Mouse (Mus musculus): ENCODE results near the gene Arfip2. TPM values are rescaled to one million over a fixed set of nuclear protein-coding genes. Genes with fewer than 3 reads are reported as not detected.
A peak's percentile ranks its signal among the peaks of the same experiment; 100 is the strongest.

Gene Arfip2
- 15.7 and 19.7 TPM in 2 replicates for polyA plus RNA-seq (2015; fragmentation: Nextera tagmentation; extraction: Ambion mirVana)

- Histone ChIP-seq H3K4me2 (peak within 1 kb of the TSS; percentile 81), H3K4me1 (replicated peaks) (peaks cover 42% of the 10 kb centered on the region), H3K9me3 (replicated peaks) (no peaks in the 10 kb centered on the region), H3K9ac (peak within 1 kb of the TSS; percentile 85), H3K36me3 (peaks cover 40% of the 10 kb centered on the region), H3K27me3 (no peaks in the 10 kb centered on the region), H3K27ac (peak within 1 kb of the TSS; percentile 86), H3K4me3 (replicated peaks) (peak within 1 kb of the TSS; percentile 81)
- peak; percentile 94 for DNase-seq
- peak; percentile 97 for ATAC-seq (ENCODE audit: low read depth)
- WGBS (ENCODE audit: insufficient replicate concordance), result under 1% methylated on average over 45 of the region's 45 CpGs
Observed at GRCm38 (mm10) chr7:105640233-105640893, at the start of gene Arfip2, which contains the start of gene Gm45799. Gene Arfip2 (minus strand): TSS chr7:105640416. Gene Gm45799 (plus strand): TSS chr7:105640552.

DNA sequence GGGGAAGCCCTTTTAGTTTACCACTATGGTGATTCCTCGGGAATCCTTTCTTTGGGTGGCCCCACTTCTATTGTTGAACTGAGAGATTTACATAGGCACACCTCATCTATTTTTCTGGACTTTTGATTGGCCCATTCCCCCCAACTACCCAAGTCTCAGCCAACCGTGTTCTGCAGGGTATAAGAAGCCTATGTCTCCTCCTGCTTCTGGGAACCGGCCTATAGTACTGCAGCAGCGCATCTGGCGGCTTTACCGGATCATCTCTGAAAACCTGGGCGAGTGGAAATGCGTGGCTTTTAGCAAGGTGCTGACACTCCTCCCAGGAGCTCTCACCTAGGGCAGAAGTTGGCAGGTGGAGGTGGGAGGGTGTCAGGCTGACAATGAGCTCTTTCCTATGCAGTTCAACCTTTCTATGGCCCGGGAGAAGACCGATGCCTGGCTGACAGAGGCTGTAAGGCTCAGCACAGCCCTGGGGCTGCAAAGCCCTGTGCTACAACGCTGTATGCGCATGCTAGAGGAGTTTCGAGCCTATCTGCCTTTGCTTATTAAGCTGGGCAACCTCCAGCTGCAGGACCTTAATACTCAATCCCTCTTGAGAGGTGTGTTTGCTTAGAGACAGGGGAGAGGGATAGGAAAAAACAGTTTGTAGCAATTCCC, 45.5 kb upstream of the Arfip2 start:
- DNase-seq (no peak), ATAC-seq (ENCODE audit: low read depth) (no peak)
- Histone ChIP-seq H3K4me2 (no peak overlapping the region), H3K9me3 (replicated peaks) (no peaks in the 10 kb centered on the region), H3K36me3 (no peaks in the 10 kb centered on the region), H3K27ac (no peak overlapping the region), H3K4me1 (replicated peaks) (no peaks in the 10 kb centered on the region), H3K4me3 (replicated peaks) (no peak overlapping the region), H3K27me3 (no peaks in the 10 kb centered on the region), H3K9ac (no peak overlapping the region)
- 32% methylated on average over 13 of the region's 13 CpGs for WGBS (ENCODE audit: insufficient replicate concordance)

DNA sequence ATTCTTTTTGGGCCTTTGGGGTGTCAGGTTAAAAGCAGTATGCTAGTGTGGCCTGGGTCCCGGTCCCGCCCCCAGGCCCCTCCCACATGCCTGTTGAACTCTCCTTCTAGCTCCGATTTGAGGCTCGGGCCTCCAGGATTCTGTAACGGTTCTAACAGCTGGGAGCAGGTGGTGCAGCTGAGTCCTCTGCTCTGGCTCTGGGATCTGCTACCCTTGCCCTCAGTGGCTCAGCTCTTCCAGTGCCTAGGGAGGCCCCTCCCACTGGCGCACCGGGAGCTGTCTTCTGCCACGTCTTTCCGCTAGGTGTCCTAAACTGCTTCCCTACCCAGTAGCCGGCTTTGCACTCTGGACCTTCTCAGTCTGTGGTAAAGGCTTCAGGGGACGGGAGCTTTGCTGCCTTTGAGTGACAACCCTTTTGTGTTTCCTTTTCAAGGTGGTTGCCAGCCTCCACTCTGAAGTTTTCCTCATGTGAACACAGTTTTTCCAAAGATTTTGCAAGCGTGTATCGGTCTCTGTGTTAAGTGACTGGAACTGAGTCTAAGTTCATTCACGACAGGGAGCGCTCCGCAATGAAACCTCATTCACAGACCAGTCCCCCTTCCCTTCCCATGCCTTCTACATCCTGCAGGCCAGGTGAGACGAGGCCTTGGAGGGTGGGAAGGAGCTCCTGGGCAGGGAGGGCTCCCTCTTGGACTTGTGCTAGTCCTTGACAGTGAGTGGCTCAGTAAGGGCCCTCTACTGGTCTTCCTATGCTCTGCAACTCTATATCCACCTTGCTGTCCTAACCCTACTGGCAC, 10.6 kb upstream of the Arfip2 start, which contains the start of gene Dnhd1:
TSS of gene Dnhd1 (plus strand) at position 189 of the 797 bp plus-strand sequence.
- H3K4me3 ChIP-seq (replicated peaks), result peak within 1 kb of the TSS; percentile 54
- H3K27me3 ChIP-seq, result no peaks in the 10 kb centered on the region
- H3K27ac ChIP-seq, result peak within 1 kb of the TSS; percentile 14; the same call in 1 of the 2 replicates
- no peaks in the 10 kb centered on the region for H3K9me3 ChIP-seq (replicated peaks)
- WGBS (ENCODE audit: insufficient replicate concordance), result 2% methylated on average over 17 of the region's 17 CpGs
- peaks cover 3% of the 10 kb centered on the region; the same call in 1 of the 2 replicates for H3K36me3 ChIP-seq
- H3K9ac ChIP-seq, result peak within 1 kb of the TSS; percentile 56
- peak within 1 kb of the TSS; percentile 74 for H3K4me2 ChIP-seq
- peaks cover 16% of the 10 kb centered on the region for H3K4me1 ChIP-seq (replicated peaks)
- DNase-seq, result peak; percentile 75
- peak; percentile 96 for ATAC-seq (ENCODE audit: low read depth)

GRCm38 (mm10) chr7:105641936-105642335, 1.7 kb upstream of the Arfip2 start:
- ATAC-seq (ENCODE audit: low read depth) (no peak), DNase-seq (no peak)
- Histone ChIP-seq H3K27ac (0 out of 2 replicates have a peak overlapping the region, but pooled peaks have one; percentile 19), H3K27me3 (no peaks in the 10 kb centered on the region), H3K4me1 (replicated peaks) (peaks cover 30% of the 10 kb centered on the region), H3K4me3 (replicated peaks) (peak overlapping the region; percentile 81), H3K9me3 (replicated peaks) (no peaks in the 10 kb centered on the region), H3K9ac (peak overlapping the region; percentile 85), H3K4me2 (peak overlapping the region; percentile 81), H3K36me3 (peaks cover 27% of the 10 kb centered on the region)
- WGBS (ENCODE audit: insufficient replicate concordance), result 58% methylated on average over 3 of the region's 3 CpGs

DNA sequence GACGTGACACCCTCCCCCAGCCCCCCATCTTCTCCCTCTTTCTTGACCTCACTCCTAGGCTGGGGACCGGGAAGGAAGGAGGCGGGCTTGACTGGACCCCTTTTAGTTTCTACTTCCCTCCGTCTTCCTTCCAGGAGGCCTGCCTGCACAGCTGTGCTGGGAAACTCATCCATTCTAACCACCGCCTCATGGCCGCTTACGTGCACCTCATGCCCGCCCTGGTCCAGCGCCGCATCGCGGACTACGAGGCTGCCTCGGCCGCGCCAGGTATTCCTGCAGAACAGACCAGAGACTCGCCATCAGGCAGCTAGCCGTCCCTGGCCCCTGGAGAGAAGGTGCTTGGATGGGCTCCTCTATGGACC, 659 bp upstream of the Arfip2 start:
- WGBS (ENCODE audit: insufficient replicate concordance), result under 1% methylated on average over 18 of the region's 18 CpGs
- Histone ChIP-seq H3K36me3 (peaks cover 36% of the 10 kb centered on the region), H3K27ac (peak overlapping the region; percentile 86), H3K27me3 (no peaks in the 10 kb centered on the region), H3K4me1 (replicated peaks) (peaks cover 37% of the 10 kb centered on the region), H3K4me3 (replicated peaks) (peak overlapping the region; percentile 81), H3K9me3 (replicated peaks) (no peaks in the 10 kb centered on the region), H3K9ac (peak overlapping the region; percentile 85), H3K4me2 (peak overlapping the region; percentile 81)
- peak; percentile 6 for ATAC-seq (ENCODE audit: low read depth)
- DNase-seq, result peak; percentile 28

DNA sequence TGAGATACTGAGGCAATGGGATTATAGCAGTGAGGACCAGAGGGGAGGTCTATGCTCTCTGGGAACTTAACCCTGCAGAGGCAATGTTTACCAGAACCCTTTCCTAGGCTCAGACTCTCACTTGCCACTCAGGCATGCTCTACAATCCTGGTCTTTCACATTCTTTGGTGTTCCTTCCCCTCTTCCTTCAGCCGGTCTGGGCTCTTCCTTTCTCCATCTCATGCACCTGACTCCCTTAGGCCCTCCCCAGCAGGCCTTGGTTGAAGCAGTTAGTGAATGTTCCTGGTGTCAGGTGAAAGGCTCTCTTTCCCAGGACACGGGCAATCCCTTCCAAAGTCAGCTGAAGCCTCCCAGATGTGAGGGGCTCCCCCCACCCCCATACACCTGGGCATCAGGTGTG, 460 bp downstream of the Arfip2 start, which contains the start of gene Timm10b:
TSS of gene Timm10b (plus strand) at position 301 of the 400 bp plus-strand sequence.
- Histone ChIP-seq H3K4me3 (replicated peaks) (peak within 1 kb of the TSS; percentile 81), H3K36me3 (peaks cover 40% of the 10 kb centered on the region), H3K27ac (peak within 1 kb of the TSS; percentile 86), H3K27me3 (no peaks in the 10 kb centered on the region), H3K4me2 (peak within 1 kb of the TSS; percentile 81), H3K9me3 (replicated peaks) (no peaks in the 10 kb centered on the region), H3K4me1 (replicated peaks) (peaks cover 42% of the 10 kb centered on the region), H3K9ac (peak within 1 kb of the TSS; percentile 85)
- ATAC-seq (ENCODE audit: low read depth) (no peak; the same call in 1 of the 2 replicates), DNase-seq (no peak)
- 5% methylated on average over 2 of the region's 2 CpGs for WGBS (ENCODE audit: insufficient replicate concordance)

DNA sequence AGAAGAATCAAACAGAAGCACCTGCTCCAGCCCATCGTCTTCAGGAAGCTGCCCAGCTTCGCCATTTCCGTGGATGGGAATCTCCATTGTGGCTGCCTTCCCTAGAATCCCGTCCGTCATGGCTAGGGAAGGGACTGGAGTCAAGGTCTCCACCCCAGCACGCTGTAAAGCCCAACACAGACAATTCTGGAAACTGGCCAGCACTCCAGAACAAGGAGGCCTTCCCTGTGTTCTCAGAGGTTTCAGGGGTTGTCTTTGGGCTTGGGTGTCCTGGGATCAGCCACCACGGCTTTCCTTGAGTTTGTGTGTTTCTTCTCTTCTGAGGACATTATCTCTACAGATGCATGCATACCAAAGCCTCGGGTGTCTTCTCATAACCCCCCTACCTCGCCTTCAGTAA, 912 bp downstream of the Arfip2 start:
- Histone ChIP-seq H3K4me2 (peak overlapping the region; percentile 81), H3K4me3 (replicated peaks) (peak overlapping the region; percentile 81), H3K9me3 (replicated peaks) (no peaks in the 10 kb centered on the region), H3K27me3 (no peaks in the 10 kb centered on the region), H3K27ac (no peak overlapping the region), H3K36me3 (peaks cover 40% of the 10 kb centered on the region), H3K9ac (peak overlapping the region; percentile 85), H3K4me1 (replicated peaks) (peaks cover 47% of the 10 kb centered on the region)
- ATAC-seq (ENCODE audit: low read depth), result no peak
- DNase-seq, result no peak
- WGBS (ENCODE audit: insufficient replicate concordance), result 67% methylated on average over 9 of the region's 9 CpGs

GRCm38 (mm10) chr7:105638776-105639175, 1.4 kb downstream of the Arfip2 start:
- Histone ChIP-seq H3K36me3 (peaks cover 40% of the 10 kb centered on the region), H3K9me3 (replicated peaks) (no peaks in the 10 kb centered on the region), H3K4me3 (replicated peaks) (peak overlapping the region; percentile 81; the same call in 1 of the 2 replicates), H3K4me2 (peak overlapping the region; percentile 81; the same call in 1 of the 2 replicates), H3K27me3 (no peaks in the 10 kb centered on the region), H3K9ac (0 out of 2 replicates have a peak overlapping the region, but pooled peaks have one; percentile 22), H3K27ac (no peak overlapping the region), H3K4me1 (replicated peaks) (peaks cover 49% of the 10 kb centered on the region)
- DNase-seq (no peak), ATAC-seq (ENCODE audit: low read depth) (no peak)
- 82% methylated on average over 6 of the region's 6 CpGs for WGBS (ENCODE audit: insufficient replicate concordance)

DNA sequence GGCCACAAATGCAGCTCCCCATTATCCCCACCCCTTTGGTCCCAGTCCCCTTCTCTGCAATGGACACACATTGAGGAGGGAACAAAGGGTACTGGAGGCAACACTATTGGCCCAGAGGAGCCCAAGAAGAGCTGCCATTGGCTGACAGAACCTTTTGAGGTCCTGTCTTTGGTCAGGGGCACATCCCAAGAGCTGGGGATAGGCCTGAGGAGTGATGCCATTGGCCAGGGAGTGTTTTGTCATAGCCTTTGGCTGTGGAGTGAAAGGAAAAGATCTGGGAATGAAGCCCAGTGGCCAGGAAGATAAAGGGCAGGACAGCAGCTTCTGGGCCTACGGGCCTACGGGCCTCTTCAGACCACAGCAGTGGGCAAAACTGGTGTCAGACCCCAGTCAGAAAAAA, 4.5 kb downstream of the Arfip2 start:
- no peak overlapping the region for H3K9ac ChIP-seq
- no peak overlapping the region for H3K4me2 ChIP-seq
- DNase-seq (no peak), ATAC-seq (ENCODE audit: low read depth) (no peak)
- H3K9me3 ChIP-seq (replicated peaks), result no peaks in the 10 kb centered on the region
- WGBS (ENCODE audit: insufficient replicate concordance), result 97% methylated on average over 2 of the region's 2 CpGs
- peaks cover 13% of the 10 kb centered on the region for H3K27me3 ChIP-seq
- H3K4me1 ChIP-seq (replicated peaks), result peaks cover 46% of the 10 kb centered on the region
- H3K4me3 ChIP-seq (replicated peaks), result no peak overlapping the region
- peaks cover 25% of the 10 kb centered on the region for H3K36me3 ChIP-seq
- no peak overlapping the region for H3K27ac ChIP-seq

DNA sequence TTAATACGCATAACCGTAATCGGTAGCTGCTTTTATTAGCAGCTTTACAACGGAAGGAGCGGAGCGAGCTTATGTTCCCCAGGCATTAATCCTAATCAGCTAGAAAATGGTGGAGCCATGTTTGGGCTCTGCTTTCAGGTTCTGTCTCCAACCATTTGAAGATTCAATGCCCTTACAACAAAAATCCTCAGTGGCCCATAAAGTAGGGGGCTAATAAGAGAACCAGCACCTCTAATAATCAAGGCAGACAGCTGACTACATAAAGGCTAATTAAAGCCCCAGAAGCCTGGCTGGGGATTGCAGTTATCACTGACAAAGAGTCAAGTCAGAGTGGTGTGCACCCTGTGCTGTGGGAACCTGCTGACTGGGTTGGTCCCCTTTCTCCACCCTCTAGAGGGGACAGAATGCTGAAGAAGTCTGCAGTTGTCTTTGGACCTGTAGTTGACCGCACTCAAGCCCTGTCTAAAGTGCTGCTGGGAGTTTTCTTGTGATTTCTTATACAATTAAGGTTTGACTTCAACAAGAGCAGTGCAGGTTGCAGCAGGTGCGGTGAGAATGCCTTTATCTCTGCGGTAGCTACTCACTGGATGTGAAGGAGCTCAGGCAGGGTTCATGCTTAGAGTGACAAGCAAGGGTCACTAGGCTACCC, 5.8 kb downstream of the Arfip2 start:
- Histone ChIP-seq H3K27me3 (peaks cover 13% of the 10 kb centered on the region), H3K4me1 (replicated peaks) (peaks cover 40% of the 10 kb centered on the region), H3K4me2 (peak overlapping the region; percentile 97), H3K9me3 (replicated peaks) (no peaks in the 10 kb centered on the region), H3K36me3 (peaks cover 25% of the 10 kb centered on the region), H3K27ac (no peak overlapping the region), H3K9ac (peak overlapping the region; percentile 79; the same call in 1 of the 2 replicates), H3K4me3 (replicated peaks) (peak overlapping the region; percentile 73)
- ATAC-seq (ENCODE audit: low read depth) (no peak), DNase-seq (no peak)
- WGBS (ENCODE audit: insufficient replicate concordance), result 48% methylated on average over 9 of the region's 9 CpGs
